Mouse (Mus musculus) lung, postnatal 25 days (tissue): ENCODE measurements at regions not wholly inside any gene's neighbourhood (a gene's known extent, or its start where the extent isn't known, plus 50 kb on each side); places are given as distances from the start of the nearest gene placed in this dataset.
"Not testable (repeated sequence)": the region's sequence is repeated elsewhere in the genome, so short reads cannot be mapped to it uniquely, and the experiment has no call there.

Experiments used
- DNase-seq: peaks from one replicate; pipeline ENCODE4 v3.0.0; 2022; ENCODE audit warnings: low spot score

DNA sequence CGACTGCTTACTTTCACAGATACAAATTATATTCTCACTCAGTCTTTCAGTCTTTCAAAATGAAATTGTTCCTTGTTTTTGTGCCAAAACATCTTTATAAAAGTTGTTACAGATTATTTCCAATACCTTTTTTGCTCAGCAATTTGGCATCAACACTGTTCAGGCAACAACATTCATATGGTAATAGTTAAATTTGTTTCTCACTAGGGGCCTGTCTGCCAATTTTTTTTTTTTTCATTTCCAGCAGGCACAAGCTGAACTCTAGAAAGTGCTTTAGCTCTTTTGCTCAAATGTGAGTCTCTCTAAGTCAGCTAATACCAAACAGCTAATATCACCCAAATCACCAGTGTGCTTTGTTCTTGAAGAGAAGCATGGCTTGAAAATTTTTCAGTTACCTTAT lies 199.4 kb downstream of the Antxr2 start:
- DNase-seq, result no peak

DNA sequence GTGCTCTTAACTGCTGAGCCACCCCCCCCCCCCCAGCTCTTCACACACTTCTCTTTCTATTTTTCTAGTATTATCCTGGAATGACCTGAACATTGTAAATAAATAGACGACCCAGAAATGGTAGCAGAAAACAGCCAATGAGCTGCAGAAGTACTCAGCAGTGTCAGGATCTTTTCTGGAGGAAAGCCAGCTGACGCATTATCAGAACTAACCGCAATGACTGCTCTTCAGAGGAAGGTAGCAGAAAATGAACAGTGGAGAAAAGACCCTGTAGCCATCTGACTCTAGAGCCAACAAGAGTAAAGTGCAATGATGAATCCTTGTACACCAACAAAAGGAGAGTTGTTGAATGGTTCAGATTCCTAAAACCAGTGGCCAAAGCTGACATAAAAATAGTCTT lies 213.4 kb downstream of the Antxr2 start:
- DNase-seq, result no peak

DNA sequence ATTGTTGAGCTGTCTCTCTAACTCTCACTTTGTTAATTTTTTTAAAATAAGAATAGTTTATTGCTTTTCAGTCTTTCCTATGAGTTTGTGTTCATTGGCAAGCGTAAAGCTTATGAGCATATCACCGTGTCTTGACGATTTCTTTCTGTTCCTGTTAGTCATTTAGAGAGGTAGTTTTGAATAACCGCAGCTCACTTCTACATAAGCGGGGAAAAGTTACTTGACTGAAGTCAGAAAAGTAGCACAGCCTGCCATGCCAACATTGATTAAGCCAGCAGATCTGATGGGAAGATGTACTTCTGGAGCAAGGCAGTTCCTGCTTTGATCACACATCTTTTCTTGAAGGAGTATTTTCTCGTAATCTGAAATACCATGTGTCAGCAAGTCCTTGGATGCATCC lies 215.5 kb downstream of the Antxr2 start:
- DNase-seq, result no peak

DNA sequence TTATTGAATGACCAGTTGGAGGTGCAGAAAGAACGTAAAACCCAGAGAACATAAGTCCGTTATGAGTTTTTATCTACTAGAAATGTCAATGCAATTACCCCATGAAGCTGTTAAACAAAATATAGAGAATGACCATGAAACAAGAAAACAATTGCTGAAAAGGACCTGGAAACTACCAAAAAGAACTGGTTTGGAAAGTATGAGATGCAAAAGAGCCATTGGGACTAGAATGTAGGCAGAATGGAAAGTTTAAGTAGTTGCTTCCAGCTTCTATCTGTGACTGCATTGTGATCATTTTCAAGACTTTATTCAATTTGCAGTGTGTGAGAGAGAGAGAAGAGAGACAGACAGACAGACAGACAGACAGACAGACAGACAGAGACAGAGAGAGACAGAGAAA lies 216.1 kb downstream of the Antxr2 start:
- no peak for DNase-seq

DNA sequence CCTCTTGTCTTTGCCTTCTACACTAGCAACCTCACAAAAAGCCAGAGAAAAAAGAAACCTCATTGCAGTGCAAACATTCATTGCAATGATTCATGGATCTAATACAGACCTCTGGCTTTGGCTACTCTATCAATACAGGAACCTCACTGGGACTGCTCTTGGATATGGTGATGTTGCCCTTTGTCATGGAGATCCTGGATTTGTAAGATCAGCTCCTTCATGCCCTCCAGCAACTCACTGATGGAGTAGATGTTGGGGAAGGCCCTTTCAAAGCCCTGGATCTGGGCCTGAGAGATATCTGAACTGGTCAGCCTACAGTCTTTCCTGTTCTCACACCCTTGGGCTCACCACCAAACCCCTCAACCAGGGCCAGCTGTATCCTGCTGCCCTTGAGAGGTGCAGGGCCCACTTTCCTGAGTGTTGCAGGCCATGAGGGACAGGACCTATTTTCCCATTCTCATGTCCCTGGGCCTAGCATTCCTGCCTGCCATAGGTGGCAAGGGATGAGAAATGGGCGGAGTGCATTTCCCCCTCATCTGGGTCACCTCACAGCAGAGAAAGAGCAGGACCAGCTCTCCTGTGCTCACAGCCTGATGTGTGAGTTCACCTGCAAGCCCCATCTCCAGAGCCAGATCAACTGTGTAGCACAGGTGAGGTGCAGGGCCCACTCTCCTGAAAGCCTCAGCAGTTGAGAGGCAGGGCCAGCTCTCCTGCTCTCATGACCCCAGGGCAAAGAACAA lies 218.1 kb downstream of the Antxr2 start:
- DNase-seq, result no peak

DNA sequence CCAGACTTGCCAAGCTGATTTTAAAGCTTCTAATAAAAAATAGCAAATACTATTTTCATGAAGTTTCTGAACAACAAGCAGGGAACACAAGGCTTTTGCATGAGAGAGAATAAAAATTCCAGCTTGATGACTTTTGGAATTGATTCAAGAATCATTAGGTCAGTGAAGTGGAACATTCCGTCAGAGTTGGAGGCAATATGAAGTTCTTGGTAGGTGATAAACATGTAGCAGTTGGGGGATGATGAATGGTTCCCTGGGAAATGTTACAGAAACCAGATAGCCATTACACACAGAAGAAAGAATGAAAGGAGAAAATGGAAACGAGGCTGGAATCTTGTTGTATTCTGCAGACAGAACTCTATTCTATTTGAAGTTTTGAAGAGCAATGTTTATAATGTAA lies 221.8 kb downstream of the Antxr2 start:
- peak; percentile 22 for DNase-seq

DNA sequence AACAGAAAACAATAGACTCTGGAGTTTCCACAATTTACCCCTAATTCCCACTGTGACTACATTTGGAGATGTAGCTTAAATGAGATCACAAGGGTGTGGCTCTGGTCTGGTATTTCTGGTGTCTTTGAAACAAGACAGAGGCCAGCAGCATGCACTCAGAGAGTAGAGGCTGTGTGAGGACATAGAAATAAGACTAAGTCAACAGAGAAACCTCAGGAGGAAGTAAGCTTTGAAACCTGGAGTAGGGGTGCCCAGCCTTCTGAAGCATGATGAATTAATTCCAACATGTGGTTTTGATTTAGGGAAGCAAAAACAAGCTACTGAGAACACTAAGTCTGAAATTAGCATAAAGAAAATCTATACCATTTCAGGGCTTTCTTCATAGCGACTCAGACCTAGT lies 223.7 kb downstream of the Antxr2 start:
- DNase-seq, result no peak

DNA sequence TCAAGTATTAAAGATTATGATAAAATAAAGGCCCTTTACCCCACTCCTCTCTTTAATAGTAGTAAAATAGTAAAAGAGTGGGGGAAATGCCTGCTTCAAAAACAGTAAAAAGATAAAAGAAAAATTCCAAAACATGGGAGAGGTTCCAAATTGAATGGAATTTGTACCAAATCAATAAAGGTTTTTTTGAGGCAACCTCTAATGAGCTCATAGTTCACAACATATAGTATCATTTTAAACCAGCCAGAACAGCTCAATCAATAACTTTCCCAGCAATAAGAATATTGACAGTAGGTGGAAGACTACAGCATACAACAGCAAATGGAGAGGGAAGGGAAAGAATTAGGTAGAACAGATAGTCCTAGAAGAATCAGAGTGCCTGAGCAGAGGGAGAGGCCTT lies 224.1 kb downstream of the Antxr2 start:
- DNase-seq, result no peak

DNA sequence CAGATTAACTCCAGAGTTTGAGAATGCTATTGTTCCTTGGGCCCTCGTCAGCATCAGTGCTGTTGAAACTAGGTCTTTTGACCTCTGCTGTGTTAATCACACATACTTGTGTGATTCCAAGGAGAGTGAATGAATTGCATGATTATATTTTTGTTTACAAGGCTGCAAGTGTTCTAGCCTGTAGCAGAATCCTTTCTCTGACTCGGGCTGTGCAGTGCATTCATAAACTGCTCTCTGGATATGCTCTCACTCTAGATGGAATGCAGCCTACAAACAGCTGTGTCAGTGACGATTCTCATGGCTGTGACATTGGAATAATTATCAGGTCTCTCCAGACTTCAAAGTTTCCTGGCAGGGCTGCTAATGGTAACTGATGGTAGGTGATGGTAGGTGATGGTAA lies 230.8 kb downstream of the Antxr2 start:
- DNase-seq, result no peak

DNA sequence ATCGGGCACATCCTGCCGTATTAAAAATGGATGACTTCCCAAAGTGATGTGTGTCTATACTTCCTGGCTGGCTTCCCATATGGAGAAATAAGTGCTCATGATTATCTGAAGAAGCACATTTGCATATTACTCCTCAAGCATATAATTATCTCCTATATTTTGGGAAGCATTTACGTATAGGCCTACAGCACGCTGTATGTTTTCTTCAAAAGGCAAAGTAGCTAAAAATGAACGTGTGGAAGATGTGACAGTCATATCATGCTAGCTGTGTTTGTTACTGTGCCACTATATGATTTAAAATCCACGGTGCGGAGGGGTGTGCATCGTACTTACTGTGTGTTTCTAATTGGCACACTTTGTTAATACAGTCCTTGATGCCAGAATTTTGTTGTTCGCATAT lies 242.7 kb downstream of the Antxr2 start:
- DNase-seq, result no peak

DNA sequence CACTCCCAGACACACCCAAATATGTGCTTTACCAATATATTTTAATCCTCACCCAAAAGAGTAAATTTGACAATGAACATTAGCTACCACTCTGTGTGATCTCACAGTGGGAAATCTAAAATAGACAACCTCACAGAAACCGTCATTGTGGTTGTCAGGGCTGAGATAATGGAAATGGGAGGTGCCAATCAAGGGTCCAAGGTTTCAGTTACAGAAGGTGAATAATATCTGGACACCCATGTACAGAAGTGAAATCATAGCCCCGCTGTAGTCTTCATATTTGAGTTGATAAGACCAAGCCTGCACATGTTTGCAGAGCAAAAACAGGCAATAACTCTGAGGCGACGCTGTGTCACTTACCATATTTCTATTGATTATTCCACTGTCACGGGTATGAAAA lies 243.8 kb downstream of the Antxr2 start:
- no peak for DNase-seq

DNA sequence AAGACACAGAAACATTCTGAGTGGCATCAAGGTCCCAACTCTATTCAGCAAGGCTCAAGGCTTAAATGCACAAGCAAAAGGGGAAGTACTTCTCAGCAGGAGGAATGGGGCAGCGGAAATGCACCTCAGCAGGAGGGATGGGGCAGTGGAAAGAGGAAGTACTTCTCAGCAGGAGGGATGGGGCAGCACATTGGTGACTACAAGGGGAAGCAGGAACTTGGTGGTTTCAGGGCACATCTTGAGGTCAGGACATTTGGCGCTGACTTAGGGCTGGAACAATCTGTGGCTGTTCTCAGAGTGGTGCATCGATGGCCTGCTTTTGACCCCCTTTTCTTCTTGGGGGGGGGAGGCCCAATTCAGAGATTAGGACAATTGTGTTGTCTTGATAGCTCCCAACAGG lies 255.7 kb downstream of the Antxr2 start:
- DNase-seq, result not testable (repeated sequence)

DNA sequence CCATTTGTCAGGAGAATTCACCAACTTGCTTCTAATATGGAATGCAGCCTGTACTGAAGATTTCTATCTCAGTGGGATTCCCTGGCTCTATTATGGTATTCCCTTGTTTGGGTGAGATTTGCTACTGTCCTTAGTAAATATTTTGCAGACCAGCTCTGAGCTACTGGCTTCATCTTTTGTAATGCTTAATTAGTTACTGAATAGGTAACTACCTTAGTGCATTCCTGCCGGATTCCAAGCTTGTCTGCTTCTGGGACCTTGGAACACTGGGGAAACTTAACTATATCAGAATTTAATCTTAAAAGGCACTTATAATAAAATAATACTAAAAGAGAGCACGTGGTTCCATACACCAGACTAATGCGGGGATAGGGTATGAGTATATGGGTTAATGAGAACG lies 257.4 kb downstream of the Antxr2 start:
- DNase-seq, result not testable (repeated sequence)

DNA sequence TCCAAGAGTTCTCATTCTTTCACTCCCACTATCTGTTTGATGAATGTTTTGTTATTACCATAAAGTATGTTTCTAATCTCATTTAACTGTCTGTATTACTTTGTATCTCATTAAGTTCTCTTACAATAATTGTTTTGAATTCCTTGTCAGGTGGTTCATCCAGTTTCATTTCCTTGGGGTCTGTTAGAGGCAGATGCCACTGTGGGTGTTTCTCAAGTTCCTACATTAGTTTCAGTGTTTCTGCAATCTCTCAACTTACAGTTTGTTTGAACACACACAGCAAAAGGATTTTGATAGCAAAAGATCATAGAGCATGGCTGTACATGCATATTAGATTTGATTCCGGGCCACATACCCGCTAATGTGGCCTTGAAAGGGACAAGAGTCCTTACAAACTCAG lies 280.5 kb upstream of the Gk2 start:
- DNase-seq, result no peak

DNA sequence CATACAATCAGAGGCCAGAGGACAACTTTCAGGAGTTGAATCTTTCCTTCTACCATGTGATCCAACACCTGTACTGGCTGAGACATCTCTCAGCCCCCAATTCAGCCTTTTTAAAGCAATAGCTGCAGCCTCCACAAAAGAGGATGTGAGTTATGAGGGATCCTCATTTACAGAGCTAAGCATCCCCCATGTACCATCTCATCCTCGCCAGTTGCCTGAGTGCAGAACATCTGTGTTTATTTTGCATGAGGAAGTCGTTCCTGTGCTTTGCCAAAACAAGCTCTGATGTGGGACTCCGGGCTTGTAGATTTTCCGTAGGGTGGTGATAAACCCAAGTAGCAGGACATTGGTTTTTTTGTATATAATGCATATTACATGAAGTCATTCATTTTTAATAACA lies 274.1 kb upstream of the Gk2 start:
- peak; percentile 16 for DNase-seq

DNA sequence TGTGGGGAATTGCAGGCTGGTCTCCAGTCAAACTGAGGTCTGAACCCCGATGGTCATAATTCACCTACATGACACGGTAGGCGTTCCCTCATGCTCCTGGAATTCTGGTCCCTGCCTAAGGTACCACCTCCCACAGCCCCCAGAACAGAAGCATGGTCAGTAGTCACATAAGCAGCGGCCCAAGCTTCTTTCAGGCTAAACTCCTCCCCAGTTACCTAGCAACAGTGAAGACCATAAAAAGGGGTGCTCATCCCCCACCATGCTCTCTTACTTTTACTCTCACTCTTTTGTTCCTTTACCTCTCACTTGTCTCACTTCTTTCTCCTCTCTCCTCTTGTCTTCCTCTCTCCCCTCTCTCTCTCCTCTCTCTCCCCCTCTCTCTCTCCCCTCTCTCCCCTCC lies 262.5 kb upstream of the Gk2 start:
- DNase-seq, result not testable (repeated sequence)

DNA sequence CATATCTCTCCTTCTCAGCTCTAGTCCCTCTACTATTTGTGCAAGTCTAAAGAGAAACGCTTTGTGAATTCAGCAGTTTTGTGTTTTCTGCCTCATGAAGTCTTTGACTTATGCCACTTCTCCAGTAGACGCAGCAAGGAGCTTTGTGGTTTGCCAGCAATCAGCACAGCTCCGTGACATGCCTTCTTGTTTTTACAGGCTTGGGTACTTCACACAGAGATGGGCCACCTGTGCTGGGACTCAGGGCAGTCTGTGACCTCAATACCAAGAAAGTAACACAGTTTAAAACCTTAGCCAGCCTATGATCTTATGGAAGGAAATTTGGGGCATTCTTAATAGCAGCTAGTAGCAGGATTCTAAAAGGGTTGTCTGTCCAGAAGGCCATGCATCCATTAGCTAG lies 248.4 kb upstream of the Gk2 start:
- no peak for DNase-seq

DNA sequence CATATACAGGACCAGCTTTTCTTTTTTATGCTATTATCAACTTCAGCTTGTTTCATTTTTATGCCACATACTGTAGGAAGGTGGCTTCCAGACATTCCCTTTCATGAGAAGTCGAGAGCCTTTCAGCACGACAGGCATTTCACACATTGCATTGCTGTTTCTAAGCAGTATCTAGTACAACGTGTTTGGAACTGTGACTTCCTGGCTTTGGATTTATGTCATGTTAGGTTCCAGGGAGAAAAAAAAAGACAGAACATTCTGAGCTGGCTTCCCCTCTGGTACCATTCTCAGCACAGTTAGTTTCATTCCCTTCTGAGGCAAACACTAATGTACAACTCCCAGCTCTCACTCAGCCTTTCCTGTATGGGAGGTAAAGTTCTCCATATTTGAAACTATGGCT lies 243.7 kb upstream of the Gk2 start:
- DNase-seq, result peak; percentile 34

DNA sequence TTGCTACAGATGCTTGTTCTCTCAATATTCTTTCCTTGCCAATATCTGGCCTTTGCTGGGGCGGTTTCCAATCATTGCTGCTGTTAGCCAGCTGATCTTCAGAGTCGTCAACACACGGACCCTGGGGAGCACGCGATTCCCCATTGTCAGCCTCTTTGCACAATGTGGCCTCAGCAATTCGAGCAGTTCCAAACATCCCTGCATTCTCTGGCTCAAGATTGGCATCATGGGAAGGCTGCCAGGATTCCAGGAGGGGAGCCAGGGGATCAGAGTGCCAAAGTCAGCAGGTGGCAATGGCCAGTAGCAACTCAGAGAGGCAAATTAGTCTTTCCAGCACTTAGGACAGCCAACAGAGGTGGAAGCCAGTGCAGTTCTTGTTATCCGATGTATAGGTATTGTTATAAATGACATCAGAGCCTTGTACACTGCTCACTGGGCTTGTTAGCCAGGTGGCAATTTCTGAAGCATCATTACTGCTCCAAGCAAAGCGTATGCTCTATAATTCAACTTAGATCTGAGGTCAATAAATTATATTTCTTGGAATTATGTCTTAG lies 240.8 kb upstream of the Gk2 start:
- DNase-seq, result peak; percentile 60

DNA sequence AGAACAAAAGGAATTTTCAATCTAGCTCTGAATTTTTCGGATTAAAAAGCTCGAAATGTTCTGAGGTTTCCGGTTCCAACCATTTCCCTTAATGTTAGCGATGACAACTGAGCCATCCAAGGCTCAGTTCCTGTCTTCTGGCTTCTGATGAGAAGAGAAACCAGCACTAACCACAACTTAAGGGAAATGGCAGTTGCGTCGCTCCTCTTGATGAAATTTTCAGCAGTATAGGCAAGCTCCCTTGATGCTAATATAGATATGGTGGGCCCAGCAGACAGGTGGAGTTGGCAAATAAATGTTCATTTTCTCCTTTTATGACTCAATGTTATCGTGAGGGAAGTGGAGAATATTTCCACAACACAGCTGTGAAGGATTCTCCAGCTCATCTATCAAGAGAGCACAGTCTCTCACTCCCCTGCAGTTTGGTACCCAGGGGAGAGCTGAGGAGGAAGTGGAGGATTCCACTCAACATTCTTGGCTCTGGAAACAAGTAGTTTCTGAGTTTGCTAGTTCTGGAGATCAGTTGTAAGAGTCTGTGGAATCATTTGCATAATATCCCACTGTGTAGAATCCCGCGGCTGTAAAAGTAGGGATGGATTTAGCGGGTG lies 236.6 kb upstream of the Gk2 start:
- DNase-seq, result no peak

DNA sequence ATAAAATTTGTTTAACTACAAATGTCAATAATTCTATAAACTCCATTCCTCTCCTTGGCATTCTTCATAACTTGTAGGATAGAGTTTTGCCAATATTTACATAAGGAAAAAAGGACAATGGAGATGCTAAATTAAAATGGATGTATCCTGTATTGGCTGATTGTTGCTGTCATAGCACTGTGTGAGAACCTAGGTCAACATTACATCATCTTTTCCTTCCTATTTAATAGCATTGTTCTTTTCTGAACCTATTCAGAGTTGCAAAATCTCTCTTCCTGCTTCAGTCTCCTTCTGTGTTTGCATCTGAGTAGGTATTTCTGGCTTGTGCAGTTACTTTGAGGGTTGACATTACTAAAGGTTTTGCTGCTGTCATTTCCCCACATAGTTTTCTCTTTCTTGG lies 228.6 kb upstream of the Gk2 start:
- peak; percentile 7 for DNase-seq

DNA sequence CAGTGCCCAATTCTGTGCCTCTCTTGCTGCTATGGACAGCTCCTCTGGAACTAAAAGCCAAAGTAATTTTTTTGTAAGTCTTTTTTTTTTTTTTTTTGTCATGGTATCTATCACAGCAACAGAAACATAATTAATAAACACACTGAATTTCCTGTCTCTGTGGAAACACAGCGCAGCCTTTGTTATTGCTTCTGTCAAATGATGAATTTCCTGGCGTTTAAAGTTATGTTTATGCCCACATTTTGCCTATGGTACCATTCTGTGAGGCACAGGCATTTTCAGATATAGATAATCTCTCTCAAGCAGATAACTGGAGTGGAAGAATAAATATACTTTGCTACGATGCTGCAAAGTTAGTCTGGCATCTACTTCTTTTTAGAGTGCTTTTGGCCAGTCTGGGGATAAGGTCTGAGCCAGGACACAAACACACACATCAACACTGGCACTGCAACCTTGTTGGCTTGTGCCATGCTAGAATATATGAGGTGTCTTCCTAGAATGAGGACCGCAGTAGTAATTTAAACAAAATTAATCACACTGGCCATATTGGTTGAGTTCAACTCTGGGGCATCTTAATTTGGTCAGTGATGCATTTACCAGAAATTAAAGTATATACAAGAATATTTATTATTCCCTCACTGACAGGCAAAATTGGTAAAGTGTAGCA lies 227.9 kb upstream of the Gk2 start:
- peak; percentile 5 for DNase-seq

DNA sequence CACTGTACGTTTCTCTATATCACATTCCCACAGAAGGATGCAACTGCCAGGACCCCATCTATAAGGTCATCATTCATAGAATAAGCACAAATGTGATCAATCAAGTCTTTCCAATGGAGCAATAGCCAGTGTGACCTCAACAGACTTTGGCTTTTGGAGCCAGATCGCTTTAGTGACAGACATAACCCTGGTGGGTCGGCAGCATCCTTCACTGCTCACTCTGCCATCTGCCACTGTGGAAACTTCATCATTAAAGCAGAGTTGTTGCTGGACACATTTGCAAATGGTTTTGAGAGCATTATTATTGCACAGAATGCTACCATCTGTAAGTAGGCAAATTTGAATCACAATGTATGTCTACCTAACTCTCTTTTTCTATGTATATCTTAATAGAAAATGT lies 212.9 kb upstream of the Gk2 start:
- DNase-seq, result no peak
